Mouse (Mus musculus): ENCODE data around the gene Cox4i1.

DNA sequence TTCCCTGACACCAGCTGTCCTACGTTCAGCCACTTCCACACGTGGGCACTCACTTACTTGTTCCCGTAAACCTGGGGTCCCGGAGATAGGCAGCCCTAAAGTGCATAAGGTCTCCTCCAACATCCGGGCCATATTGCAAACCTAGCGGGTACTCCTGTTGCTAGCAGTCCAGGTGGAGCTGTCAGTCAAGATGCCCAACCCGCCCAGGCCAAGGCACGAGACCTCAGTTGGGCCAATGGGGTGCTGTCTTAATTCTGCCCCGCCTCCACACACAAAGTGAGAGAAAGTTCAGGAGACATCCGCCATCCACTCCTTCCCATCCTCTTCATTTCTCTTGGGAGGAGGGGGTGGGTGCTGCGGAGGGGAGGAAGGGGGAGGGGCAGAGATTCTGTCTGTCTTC, 41.6 kb upstream of the Cox4i1 start:
- TF ChIP-seq CTCF (IDR thresholded peaks at IDR 0.05; ENCODE audit: control insufficient read depth, insufficient read depth, insufficient read length) (no peak), USF1 (IDR thresholded peaks at IDR 0.05; ENCODE audit: low read depth) (no peak), MYOD1 (IDR thresholded peaks at IDR 0.05; ENCODE audit: control insufficient read depth, insufficient read length, low read depth) (no peak), CEBPB (IDR thresholded peaks at IDR 0.05; ENCODE audit: low read depth) (no peak), MAX (IDR thresholded peaks at IDR 0.05) (no peak), MYOG (IDR thresholded peaks at IDR 0.05; ENCODE audit: control insufficient read depth, extremely low read depth, insufficient read length) (no peak), FOSL1 (IDR thresholded peaks at IDR 0.05; ENCODE audit: insufficient read depth, low read length, poor library complexity, severe bottlenecking) (no peak)

All from C2C12 (cell line).